Mouse (Mus musculus) forebrain, embryonic 13.5 days (tissue): Measurements from ENCODE around the gene Olfr1297. TPM values are rescaled to one million over a fixed set of nuclear protein-coding genes. Genes with fewer than 3 reads are reported as not detected.

Experiments used
- ATAC-seq: fragments of 200-750 bp; cut with Nextera tagmentation; 2 replicates; pipeline ENCODE4 v1.8.0; 2017
- H3K27ac ChIP-seq: fragments of 300-500 bp; sonication (generic); 2 replicates; pipeline ENCODE4 v1.5.1; 2015; ENCODE audit warnings: inconsistent platforms, mild to moderate bottlenecking, moderate library complexity
- H3K27me3 ChIP-seq: fragments of 300-500 bp; sonication (generic); 2 replicates; pipeline ENCODE4 v1.6.1; 2015; ENCODE audit warnings: mild to moderate bottlenecking, inconsistent platforms
- H3K36me3 ChIP-seq: fragments of 300-500 bp; sonication (generic); 2 replicates; pipeline ENCODE4 v1.6.1; 2015; ENCODE audit warnings: mild to moderate bottlenecking, inconsistent platforms; ENCODE audit not compliant: poor library complexity, severe bottlenecking
- H3K4me1 ChIP-seq: fragments of 300-500 bp; sonication (generic); 2 replicates; pipeline ENCODE4 v1.6.1; 2015; ENCODE audit warnings: inconsistent platforms
- H3K4me2 ChIP-seq: fragments of 300-500 bp; sonication (generic); 2 replicates; pipeline ENCODE4 v1.6.1; 2015; ENCODE audit warnings: inconsistent platforms, mild to moderate bottlenecking, moderate library complexity
- H3K4me3 ChIP-seq: fragments of 300-500 bp; sonication (generic); 2 replicates; pipeline ENCODE4 v1.5.1; 2015; ENCODE audit warnings: mild to moderate bottlenecking, inconsistent platforms
- H3K9ac ChIP-seq: fragments of 300-500 bp; sonication (generic); 2 replicates; pipeline ENCODE4 v1.6.1; 2015; ENCODE audit warnings: mild to moderate bottlenecking, inconsistent platforms
- H3K9me3 ChIP-seq: fragments of 300-500 bp; sonication (generic); replicated peaks from 2 replicates; pipeline ENCODE4 v1.6.1; 2016; ENCODE audit warnings: inconsistent platforms
- WGBS: fragments of 180-500 bp; shearing (Covaris S2); methylation state at CpG from one replicate; pipeline ENCODE4 v1.1.7; 2015; 5-methylcytosine and 5-hydroxymethylcytosine counted together
- polyA plus RNA-seq: library from polyadenylated mRNA; unstranded; fragments of >200 nt; fragmentation: Nextera tagmentation; extraction: Ambion mirVana; gene quantifications from 2 replicates; pipeline ENCODE4 v1.2.1, GENCODE M21; 2015

Gene Olfr1297
- polyA plus RNA-seq = not detected in 2 replicates

GRCm38 (mm10) chr2:111626397-111626796 lies at the start of gene Olfr1297:
Olfr1297 (minus strand) TSS chr2:111626497.
- Histone ChIP-seq H3K36me3 (no peaks in the 10 kb centered on the region), H3K9me3 (no peaks in the 10 kb centered on the region), H3K4me2 (no peak within 1 kb of the TSS), H3K4me1 (no peaks in the 10 kb centered on the region), H3K9ac (no peak within 1 kb of the TSS), H3K27me3 (no peaks in the 10 kb centered on the region), H3K27ac (no peak within 1 kb of the TSS), H3K4me3 (no peak within 1 kb of the TSS)
- ATAC-seq = no peak
- 78% methylated on average over 1 of the region's 1 CpGs for WGBS

GRCm38 (mm10) chr2:111661119-111661518 lies 34.8 kb upstream of the Olfr1297 start, which contains the start of gene Olfr1299:
Olfr1299 (plus strand) TSS chr2:111661419.
- Histone ChIP-seq H3K36me3 (no peaks in the 10 kb centered on the region), H3K27me3 (no peaks in the 10 kb centered on the region), H3K9ac (no peak within 1 kb of the TSS), H3K9me3 (no peaks in the 10 kb centered on the region), H3K4me2 (no peak within 1 kb of the TSS), H3K27ac (no peak within 1 kb of the TSS), H3K4me3 (no peak within 1 kb of the TSS), H3K4me1 (no peaks in the 10 kb centered on the region)
- WGBS = 83% methylated on average over 4 of the region's 4 CpGs
- no peak for ATAC-seq

- Histone ChIP-seq H3K27ac (no peak within 1 kb of the TSS), H3K4me2 (no peak within 1 kb of the TSS), H3K36me3 (no peaks in the 10 kb centered on the region), H3K4me3 (no peak within 1 kb of the TSS), H3K4me1 (no peaks in the 10 kb centered on the region), H3K27me3 (no peaks in the 10 kb centered on the region), H3K9me3 (no peaks in the 10 kb centered on the region), H3K9ac (no peak within 1 kb of the TSS)
- ATAC-seq = no peak
- 90% methylated on average over 1 of the region's 1 CpGs for WGBS
Observed at GRCm38 (mm10) chr2:111649101-111649500, 22.8 kb upstream of the Olfr1297 start, which contains the start of gene Olfr1298. Olfr1298 (minus strand) TSS chr2:111649201.

- H3K27ac ChIP-seq = no peak within 1 kb of the TSS
- H3K36me3 ChIP-seq = no peaks in the 10 kb centered on the region
- no peaks in the 10 kb centered on the region for H3K4me1 ChIP-seq
- no peak within 1 kb of the TSS for H3K9ac ChIP-seq
- no peak within 1 kb of the TSS for H3K4me3 ChIP-seq
- no peak for ATAC-seq
- no peaks in the 10 kb centered on the region for H3K27me3 ChIP-seq
- H3K4me2 ChIP-seq = no peak within 1 kb of the TSS
- H3K9me3 ChIP-seq = no peaks in the 10 kb centered on the region
Observed at GRCm38 (mm10) chr2:111569581-111569980, 56.7 kb downstream of the Olfr1297 start, which contains the start of gene Olfr1295. Olfr1295 (minus strand) TSS chr2:111569681.

Other genes starting within 250 kb of the Olfr1297 start
- not detected in 2 replicates for gene Olfr1286, start 203.4 kb downstream of the Olfr1297 start, polyA plus RNA-seq
- gene Olfr1287, start 177.4 kb downstream of the Olfr1297 start, polyA plus RNA-seq = not detected in 2 replicates
- not detected in 2 replicates for gene Olfr1288, start 152.4 kb downstream of the Olfr1297 start, polyA plus RNA-seq
- gene Olfr1289, start 145.7 kb downstream of the Olfr1297 start, polyA plus RNA-seq = not detected in 2 replicates
- not detected in 2 replicates for gene Olfr1290, start 132.7 kb downstream of the Olfr1297 start, polyA plus RNA-seq
- gene Olfr1291-ps1, start 129.3 kb downstream of the Olfr1297 start, polyA plus RNA-seq = not detected in 2 replicates
- gene Olfr1293-ps, start 101.3 kb downstream of the Olfr1297 start, polyA plus RNA-seq = not detected in 2 replicates
- gene Olfr1294, start 86.2 kb downstream of the Olfr1297 start, polyA plus RNA-seq = not detected in 2 replicates
- not detected in 2 replicates for gene Olfr1295, start 56.8 kb downstream of the Olfr1297 start, polyA plus RNA-seq
- not detected in 2 replicates for gene Olfr1298, start 22.7 kb upstream of the Olfr1297 start, polyA plus RNA-seq
- not detected in 2 replicates for gene Olfr1299, start 34.9 kb upstream of the Olfr1297 start, polyA plus RNA-seq
- gene Olfr1301, start 124.5 kb upstream of the Olfr1297 start, polyA plus RNA-seq = not detected in 2 replicates
- not detected in 2 replicates for gene Olfr1302, start 150.9 kb upstream of the Olfr1297 start, polyA plus RNA-seq
- not detected in 2 replicates for gene Olfr1303, start 193.8 kb upstream of the Olfr1297 start, polyA plus RNA-seq